In genomic region chr9:108347540-108348289, GRCm38 (mm10) we compare ENCODE assay signal across 8 mouse cellular contexts. TPM values are rescaled to one million over a fixed set of nuclear protein-coding genes. Genes with fewer than 3 reads are reported as not detected.
DNase-seq lines count a peak whose midpoint lies in the region; ATAC-seq and TF ChIP-seq lines count a peak whose summit lies in the region.

Gene Usp4 (plus strand): TSS chr9:108347853.

- intact Hi-C loops in left cerebral cortex, postnatal 36 days (cut with DNase I) = loop anchor here (1.0 to 5.0 kb wide), 2 partner anchors 41 to 105 kb away; partner anchors contain the start of genes Rhoa and Tcta

- WGBS in embryonic facial prominence, embryonic 10.5 days = under 1% methylated on average over 75 of the region's 75 CpGs
- WGBS in intestine, postnatal 0 days = under 1% methylated on average over 74 of the region's 75 CpGs
- WGBS in midbrain, embryonic 10.5 days = under 1% methylated on average over 75 of the region's 75 CpGs

- H3K4me1 ChIP-seq in embryonic facial prominence, embryonic 10.5 days = peaks cover 21% of the 10 kb centered on the region
- H3K4me1 ChIP-seq in intestine, postnatal 0 days (replicated peaks; ENCODE audit: control insufficient read depth, insufficient read depth, low read length) = no peaks in the 10 kb centered on the region
- H3K4me1 ChIP-seq in midbrain, embryonic 10.5 days = peaks cover 27% of the 10 kb centered on the region

- H3K27me3 ChIP-seq in embryonic facial prominence, embryonic 10.5 days (replicated peaks; ENCODE audit: low read depth, poor library complexity, severe bottlenecking) = no peaks in the 10 kb centered on the region
- H3K27me3 ChIP-seq in intestine, postnatal 0 days (replicated peaks; ENCODE audit: control insufficient read depth, insufficient read depth, low read length) = no peaks in the 10 kb centered on the region
- no peaks in the 10 kb centered on the region for H3K27me3 ChIP-seq in midbrain, embryonic 10.5 days (ENCODE audit: low read depth, poor library complexity, severe bottlenecking)

- peak within 1 kb of the TSS; percentile 79 for H3K4me2 ChIP-seq in intestine, postnatal 0 days (replicated peaks; ENCODE audit: low read depth)

- 0 out of 2 replicates have a peak, but pooled peaks have one; percentile 25 for TF ChIP-seq CTCF in intestine, postnatal 0 days (IDR thresholded peaks at IDR 0.05; ENCODE audit: low read depth)

- peak within 1 kb of the TSS; percentile 96 for H3K27ac ChIP-seq in embryonic facial prominence, embryonic 10.5 days (replicated peaks)
- H3K27ac ChIP-seq in intestine, postnatal 0 days (ENCODE audit: low read depth, low read length) = peak within 1 kb of the TSS; percentile 90
- peak within 1 kb of the TSS; percentile 95 for H3K27ac ChIP-seq in midbrain, embryonic 10.5 days (replicated peaks)

- H3K36me3 ChIP-seq in embryonic facial prominence, embryonic 10.5 days (replicated peaks) = peaks cover 35% of the 10 kb centered on the region
- H3K36me3 ChIP-seq in intestine, postnatal 0 days (ENCODE audit: control insufficient read depth, insufficient read depth) = peaks cover 21% of the 10 kb centered on the region
- H3K36me3 ChIP-seq in midbrain, embryonic 10.5 days = peaks cover 32% of the 10 kb centered on the region

- peak within 1 kb of the TSS; percentile 63 for H3K9ac ChIP-seq in intestine, postnatal 0 days (ENCODE audit: low read depth, low read length)

- H3K9me3 ChIP-seq in embryonic facial prominence, embryonic 10.5 days = no peaks in the 10 kb centered on the region
- H3K9me3 ChIP-seq in intestine, postnatal 0 days (ENCODE audit: control insufficient read depth) = no peaks in the 10 kb centered on the region
- H3K9me3 ChIP-seq in midbrain, embryonic 10.5 days (replicated peaks) = no peaks in the 10 kb centered on the region

- H3K4me3 ChIP-seq in embryonic facial prominence, embryonic 10.5 days = peak within 1 kb of the TSS; percentile 88
- peak within 1 kb of the TSS; percentile 68 for H3K4me3 ChIP-seq in intestine, postnatal 0 days (ENCODE audit: low read depth, low read length)
- H3K4me3 ChIP-seq in midbrain, embryonic 10.5 days = peak within 1 kb of the TSS; percentile 92

- DNase-seq in adrenal gland, postnatal 14 days = peak; percentile 95
- DNase-seq in embryonic facial prominence, embryonic 10.5 days (ENCODE audit: low spot score) = peak; percentile 94
- no peak for DNase-seq in gonadal fat pad, adult 2 months (ENCODE audit: low read depth)
- DNase-seq in left cerebral cortex, postnatal 36 days (ENCODE audit: low spot score in 2 of 2) = peak; percentile 88 to 89
- DNase-seq in midbrain, embryonic 10.5 days (ENCODE audit: low spot score) = peak; percentile 90
- DNase-seq in right cerebral cortex, postnatal 36 days (ENCODE audit: low spot score in 2 of 2) = peak; percentile 85 to 86
- peak; percentile 87 to 88 for DNase-seq in urinary bladder, postnatal 4 days (ENCODE audit: low spot score in 2 of 2)

- ATAC-seq in intestine, postnatal 0 days = peak; percentile 91

RNA-seq across cellular contexts. Expression of gene Usp4, which starts in this region (rescaled TPM):
- 101 and 117 TPM in 2 replicates for total RNA-seq in adrenal gland, postnatal 14 days (2021)
- 127 and 133 TPM in 2 replicates for polyA plus RNA-seq in embryonic facial prominence, embryonic 10.5 days (2016; fragmentation: Nextera tagmentation; extraction: Ambion mirVana)
- 66.8 and 69.5 TPM in 2 replicates for polyA plus RNA-seq in gonadal fat pad, adult 2 months (2012; rRNA removed)
- 44.9 and 45.2 TPM in 2 replicates for polyA plus RNA-seq in intestine, postnatal 0 days (2015; fragmentation: Nextera tagmentation; extraction: Ambion mirVana)
- total RNA-seq in left cerebral cortex, postnatal 36 days (2021) = 100 to 1,000 TPM in 1 of 2 experiments, 10 to 100 TPM in 1; 99.3 to 122 TPM
- polyA plus RNA-seq in midbrain, embryonic 10.5 days (2016; fragmentation: Nextera tagmentation; extraction: Ambion mirVana) = 119 and 140 TPM in 2 replicates
